Mouse (Mus musculus) erythroblast, embryonic 14.5 days (primary cell): ENCODE results near the gene Chst15. TPM values are rescaled to one million over a fixed set of nuclear protein-coding genes. Genes with fewer than 3 reads are reported as not detected.

ENCODE experiments used
- H3K27me3 ChIP-seq: 2 replicates; pipeline ENCODE4 v1.6.1; 2012; ENCODE audit warnings: inconsistent platforms; ENCODE audit not compliant: control insufficient read depth
- H3K36me3 ChIP-seq: 2 replicates; pipeline ENCODE4 v1.6.1; 2012; ENCODE audit warnings: mild to moderate bottlenecking, inconsistent platforms; ENCODE audit not compliant: control insufficient read depth
- H3K4me1 ChIP-seq: 2 replicates; pipeline ENCODE4 v1.6.1; 2012; ENCODE audit warnings: inconsistent platforms; ENCODE audit not compliant: control insufficient read depth
- H3K4me3 ChIP-seq: replicated peaks from 2 replicates; pipeline ENCODE3; 2012; ENCODE audit warnings: moderate library complexity, mild to moderate bottlenecking, inconsistent platforms
- H3K9me3 ChIP-seq: 2 replicates; pipeline ENCODE4 v1.6.1; 2012; ENCODE audit warnings: low read length, inconsistent platforms, mixed read lengths; ENCODE audit not compliant: control insufficient read depth
- GATA1 ChIP-seq: IDR thresholded peaks from 2 replicates; pipeline ENCODE4 v1.6.1; 2012; ENCODE audit warnings: low read length, inconsistent platforms, mixed read lengths
- TAL1 ChIP-seq: IDR thresholded peaks from 3 replicates; pipeline ENCODE4 v1.6.1; 2012; ENCODE audit warnings: low read length, inconsistent platforms, mixed read lengths
- polyA plus RNA-seq: library from polyadenylated mRNA; stranded (reverse); fragments of >175 nt; gene quantifications from 2 replicates; pipeline ENCODE4 v1.2.3, GENCODE M21; 2012

The Chst15 gene
- polyA plus RNA-seq, 1 experiment = 0.05 TPM

GRCm38 (mm10) chr7:132338350-132338749, 21.3 kb upstream of the Chst15 start:
- no peaks in the 10 kb centered on the region for H3K9me3 ChIP-seq
- no peak for TF ChIP-seq TAL1
- TF ChIP-seq GATA1 = no peak
- no peaks in the 10 kb centered on the region for H3K36me3 ChIP-seq
- H3K27me3 ChIP-seq = peaks cover 2% of the 10 kb centered on the region; the same call in 1 of the 2 replicates
- peaks cover 3% of the 10 kb centered on the region; the same call in 1 of the 2 replicates for H3K4me1 ChIP-seq
- no peak overlapping the region for H3K4me3 ChIP-seq

GRCm38 (mm10) chr7:132337268-132337917, 20.4 kb upstream of the Chst15 start:
- TF ChIP-seq GATA1 (no peak), TAL1 (no peak)
- Histone ChIP-seq H3K4me3 (no peak overlapping the region), H3K4me1 (peaks cover 3% of the 10 kb centered on the region; the same call in 1 of the 2 replicates), H3K27me3 (peaks cover 2% of the 10 kb centered on the region; the same call in 1 of the 2 replicates), H3K36me3 (no peaks in the 10 kb centered on the region), H3K9me3 (no peaks in the 10 kb centered on the region)

- no peaks in the 10 kb centered on the region for H3K9me3 ChIP-seq
- H3K4me1 ChIP-seq = peaks cover 3% of the 10 kb centered on the region; the same call in 1 of the 2 replicates
- no peak overlapping the region for H3K4me3 ChIP-seq
- no peak for TF ChIP-seq GATA1
- TF ChIP-seq TAL1 = no peak
- no peaks in the 10 kb centered on the region for H3K36me3 ChIP-seq
- peaks cover 2% of the 10 kb centered on the region; the same call in 1 of the 2 replicates for H3K27me3 ChIP-seq
These were observed 19.8 kb upstream of the Chst15 start for GRCm38 (mm10) chr7:132336781-132337180.

GRCm38 (mm10) chr7:132335367-132335766, 18.3 kb upstream of the Chst15 start:
- Histone ChIP-seq H3K4me1 (peaks cover 3% of the 10 kb centered on the region; the same call in 1 of the 2 replicates), H3K9me3 (no peaks in the 10 kb centered on the region), H3K4me3 (no peak overlapping the region), H3K27me3 (peaks cover 2% of the 10 kb centered on the region; the same call in 1 of the 2 replicates), H3K36me3 (no peaks in the 10 kb centered on the region)
- no peak for TF ChIP-seq GATA1
- TF ChIP-seq TAL1 = no peak

- H3K36me3 ChIP-seq = no peaks in the 10 kb centered on the region
- peaks cover 3% of the 10 kb centered on the region; the same call in 1 of the 2 replicates for H3K4me1 ChIP-seq
- H3K9me3 ChIP-seq = no peaks in the 10 kb centered on the region
- H3K27me3 ChIP-seq = no peaks in the 10 kb centered on the region
- TF ChIP-seq TAL1 (no peak), GATA1 (no peak)
- no peak overlapping the region for H3K4me3 ChIP-seq
These were observed 16.1 kb upstream of the Chst15 start for GRCm38 (mm10) chr7:132333078-132333477.

- no peak overlapping the region for H3K4me3 ChIP-seq
- peaks cover 3% of the 10 kb centered on the region; the same call in 1 of the 2 replicates for H3K4me1 ChIP-seq
- no peaks in the 10 kb centered on the region for H3K9me3 ChIP-seq
- no peaks in the 10 kb centered on the region for H3K36me3 ChIP-seq
- no peaks in the 10 kb centered on the region for H3K27me3 ChIP-seq
- no peak for TF ChIP-seq TAL1
- TF ChIP-seq GATA1 = no peak
These were observed 15.1 kb upstream of the Chst15 start for GRCm38 (mm10) chr7:132332176-132332575.

GRCm38 (mm10) chr7:132330179-132330578, 13.2 kb upstream of the Chst15 start:
- no peak overlapping the region for H3K4me3 ChIP-seq
- H3K36me3 ChIP-seq = no peaks in the 10 kb centered on the region
- no peaks in the 10 kb centered on the region for H3K27me3 ChIP-seq
- H3K4me1 ChIP-seq = no peaks in the 10 kb centered on the region
- H3K9me3 ChIP-seq = no peaks in the 10 kb centered on the region
- TF ChIP-seq TAL1 (no peak), GATA1 (no peak)

- Histone ChIP-seq H3K4me3 (no peak overlapping the region), H3K27me3 (no peaks in the 10 kb centered on the region), H3K36me3 (no peaks in the 10 kb centered on the region), H3K9me3 (no peaks in the 10 kb centered on the region), H3K4me1 (no peaks in the 10 kb centered on the region)
- TF ChIP-seq TAL1 = no peak
- no peak for TF ChIP-seq GATA1
These were observed 11.6 kb upstream of the Chst15 start for GRCm38 (mm10) chr7:132328648-132329047.

- no peak overlapping the region for H3K4me3 ChIP-seq
- H3K9me3 ChIP-seq = no peaks in the 10 kb centered on the region
- no peaks in the 10 kb centered on the region for H3K27me3 ChIP-seq
- H3K4me1 ChIP-seq = no peaks in the 10 kb centered on the region
- TF ChIP-seq GATA1 (no peak), TAL1 (no peak)
- H3K36me3 ChIP-seq = no peaks in the 10 kb centered on the region
These were observed 8.7 kb upstream of the Chst15 start for GRCm38 (mm10) chr7:132325549-132326331.
